Comparison of ENCODE assay signal across 8 mouse cellular contexts in genomic region chr2:51148454-51148853, GRCm38 (mm10). TPM values are rescaled to one million over a fixed set of nuclear protein-coding genes. Genes with fewer than 3 reads are reported as not detected.
A peak's percentile ranks its signal among the peaks of the same experiment; 100 is the strongest.
DNase-seq lines count a peak whose midpoint lies in the region; ATAC-seq and TF ChIP-seq lines count a peak whose summit lies in the region.

No protein-coding gene starts in this region.

- no peaks in the 10 kb centered on the region for H3K9me3 ChIP-seq in embryonic facial prominence, embryonic 13.5 days
- H3K9me3 ChIP-seq in heart, embryonic 15.5 days (replicated peaks), result no peaks in the 10 kb centered on the region
- no peaks in the 10 kb centered on the region for H3K9me3 ChIP-seq in lung, embryonic 14.5 days (ENCODE audit: low read depth, low read length)

- no peaks in the 10 kb centered on the region for H3K27me3 ChIP-seq in C2C12 (ENCODE audit: control insufficient read depth, insufficient read depth, insufficient read length)
- no peaks in the 10 kb centered on the region for H3K27me3 ChIP-seq in embryonic facial prominence, embryonic 13.5 days
- H3K27me3 ChIP-seq in heart, embryonic 15.5 days, result peaks cover 17% of the 10 kb centered on the region
- H3K27me3 ChIP-seq in lung, embryonic 14.5 days (ENCODE audit: insufficient read depth, low read length), result no peaks in the 10 kb centered on the region

- peak; percentile 37 to 50 for DNase-seq in adrenal gland, adult 18-20 months (ENCODE audit: low spot score in 2 of 2)
- peak; percentile 47 for DNase-seq in kidney, postnatal 14 days
- peak; percentile 67 for DNase-seq in lung, embryonic 14.5 days
- DNase-seq in ovary, postnatal 36 days (ENCODE audit: low spot score), result peak; percentile 35

- peak overlapping the region; percentile 98 for H3K9ac ChIP-seq in embryonic facial prominence, embryonic 13.5 days
- H3K9ac ChIP-seq in heart, embryonic 15.5 days, result peak overlapping the region; percentile 84
- H3K9ac ChIP-seq in lung, embryonic 14.5 days, result peak overlapping the region; percentile 75

- WGBS in embryonic facial prominence, embryonic 13.5 days, result under 1% methylated on average over 20 of the region's 20 CpGs
- WGBS in heart, embryonic 15.5 days, result under 1% methylated on average over 20 of the region's 20 CpGs
- WGBS in lung, embryonic 14.5 days, result under 1% methylated on average over 20 of the region's 20 CpGs

- no peak for TF ChIP-seq CTCF in C2C12 (IDR thresholded peaks at IDR 0.05; ENCODE audit: control insufficient read depth, insufficient read depth, insufficient read length)
- TF ChIP-seq CTCF in lung, embryonic 14.5 days (IDR thresholded peaks at IDR 0.05; ENCODE audit: low read depth), result 0 out of 2 replicates have a peak, but pooled peaks have one; percentile 13

- H3K4me3 ChIP-seq in C2C12 (ENCODE audit: insufficient read depth, poor library complexity, severe bottlenecking), result peak overlapping the region; percentile 97
- H3K4me3 ChIP-seq in embryonic facial prominence, embryonic 13.5 days, result peak overlapping the region; percentile 96
- peak overlapping the region; percentile 80 for H3K4me3 ChIP-seq in heart, embryonic 15.5 days
- peak overlapping the region; percentile 87 for H3K4me3 ChIP-seq in lung, embryonic 14.5 days (ENCODE audit: low read depth, low read length)

- H3K36me3 ChIP-seq in C2C12 (ENCODE audit: control insufficient read depth, insufficient read depth), result peaks cover 24% of the 10 kb centered on the region
- H3K36me3 ChIP-seq in embryonic facial prominence, embryonic 13.5 days, result peaks cover under 1% of the 10 kb centered on the region; the same call in 1 of the 2 replicates
- no peaks in the 10 kb centered on the region for H3K36me3 ChIP-seq in heart, embryonic 15.5 days
- peaks cover under 1% of the 10 kb centered on the region; the same call in 1 of the 2 replicates for H3K36me3 ChIP-seq in lung, embryonic 14.5 days (ENCODE audit: insufficient read depth)

- no peak for ATAC-seq in embryonic facial prominence, embryonic 13.5 days (ENCODE audit: insufficient number of reproducible peaks, insufficient read depth, low FRiP score, low TSS enrichment, low read depth)
- 0 out of 2 replicates have a peak, but pooled peaks have one; percentile 11 for ATAC-seq in heart, embryonic 15.5 days (replicated peaks; ENCODE audit: insufficient number of reproducible peaks, insufficient read depth, low FRiP score, low read depth)
- ATAC-seq in lung, embryonic 14.5 days (ENCODE audit: insufficient read depth), result peak; percentile 35
- no peak for ATAC-seq in megakaryocyte progenitor cell, adult 5-6 weeks (replicated peaks; ENCODE audit: poor library complexity)

- peaks cover 51% of the 10 kb centered on the region for H3K79me3 ChIP-seq in C2C12 (ENCODE audit: low read depth)

- peak overlapping the region; percentile 70 for H3K4me2 ChIP-seq in embryonic facial prominence, embryonic 13.5 days
- H3K4me2 ChIP-seq in heart, embryonic 15.5 days, result peak overlapping the region; percentile 77
- H3K4me2 ChIP-seq in lung, embryonic 14.5 days, result peak overlapping the region; percentile 76

- H3K27ac ChIP-seq in embryonic facial prominence, embryonic 13.5 days, result peak overlapping the region; percentile 95
- peak overlapping the region; percentile 96 for H3K27ac ChIP-seq in heart, embryonic 15.5 days
- peak overlapping the region; percentile 92 for H3K27ac ChIP-seq in lung, embryonic 14.5 days (ENCODE audit: low read depth)

- H3K79me2 ChIP-seq in C2C12 (ENCODE audit: control insufficient read depth, insufficient read depth), result peaks cover 55% of the 10 kb centered on the region

- H3K4me1 ChIP-seq in embryonic facial prominence, embryonic 13.5 days, result peaks cover 24% of the 10 kb centered on the region
- H3K4me1 ChIP-seq in heart, embryonic 15.5 days (replicated peaks), result peaks cover 20% of the 10 kb centered on the region
- peaks cover 15% of the 10 kb centered on the region for H3K4me1 ChIP-seq in lung, embryonic 14.5 days (ENCODE audit: insufficient read depth)

- H3ac ChIP-seq in C2C12 (ENCODE audit: control insufficient read depth, insufficient read length, low read depth), result peak overlapping the region; percentile 91

TF ChIP-seq in C2C12, 6 proteins besides CTCF, POLR2A, EP300 and RAD21:
- TF ChIP-seq MAX (IDR thresholded peaks at IDR 0.05), result no peak
- TF ChIP-seq MYOD1 (IDR thresholded peaks at IDR 0.05; ENCODE audit: control insufficient read depth, insufficient read length, low read depth), result no peak
- no peak for TF ChIP-seq FOSL1 (IDR thresholded peaks at IDR 0.05; ENCODE audit: insufficient read depth, low read length, poor library complexity, severe bottlenecking)
- no peak for TF ChIP-seq CEBPB (IDR thresholded peaks at IDR 0.05; ENCODE audit: low read depth)
- TF ChIP-seq MYOG (IDR thresholded peaks at IDR 0.05; ENCODE audit: control insufficient read depth, extremely low read depth, insufficient read length), result no peak
- no peak for TF ChIP-seq USF1 (IDR thresholded peaks at IDR 0.05; ENCODE audit: low read depth)
TF ChIP-seq in C2C12: peak in this region for 0.

RNA-seq across cellular contexts. Expression of gene Rnd3, which starts 0.5 kb away (rescaled TPM):
- polyA plus RNA-seq in C2C12 (2012; fragmentation: generic; extraction: Trizol), result 8.5 TPM
- total RNA-seq in adrenal gland, adult 18-20 months (2021), result 10 to 100 TPM; 33.9 to 35.3 TPM
- 135 and 140 TPM in 2 replicates for polyA plus RNA-seq in embryonic facial prominence, embryonic 13.5 days (2015; fragmentation: Nextera tagmentation; extraction: Ambion mirVana)
- 27.2 and 31.2 TPM in 2 replicates for polyA plus RNA-seq in heart, embryonic 15.5 days (2015; fragmentation: Nextera tagmentation; extraction: Ambion mirVana)
- polyA plus RNA-seq in lung, embryonic 14.5 days (2014; fragmentation: Nextera tagmentation; extraction: Ambion mirVana), result 69.4 and 69.5 TPM in 2 replicates
- total RNA-seq in megakaryocyte progenitor cell, adult 5-6 weeks (2015), result 0.59 and 0.85 TPM in 2 replicates
- total RNA-seq in megakaryocyte progenitor cell, adult 5-6 weeks (2017), result 2.0 and 2.2 TPM in 2 replicates

Comparison
In these comparisons a context has a peak if more than half of its experiments do, and no peak if none do; other contexts are left out.
1. ATAC-seq: peak in heart, embryonic 15.5 days (single experiment) and lung, embryonic 14.5 days (single experiment); none in embryonic facial prominence, embryonic 13.5 days (single experiment) and megakaryocyte progenitor cell, adult 5-6 weeks (single experiment).
2. Peak in every context shown above with its lines, with median percentiles within 50 percentile points of each other: H3K4me3 ChIP-seq, DNase-seq, H3K27ac ChIP-seq, H3K4me2 ChIP-seq and H3K9ac ChIP-seq.